Mouse (Mus musculus): ENCODE results near the gene Spata1.

DNA sequence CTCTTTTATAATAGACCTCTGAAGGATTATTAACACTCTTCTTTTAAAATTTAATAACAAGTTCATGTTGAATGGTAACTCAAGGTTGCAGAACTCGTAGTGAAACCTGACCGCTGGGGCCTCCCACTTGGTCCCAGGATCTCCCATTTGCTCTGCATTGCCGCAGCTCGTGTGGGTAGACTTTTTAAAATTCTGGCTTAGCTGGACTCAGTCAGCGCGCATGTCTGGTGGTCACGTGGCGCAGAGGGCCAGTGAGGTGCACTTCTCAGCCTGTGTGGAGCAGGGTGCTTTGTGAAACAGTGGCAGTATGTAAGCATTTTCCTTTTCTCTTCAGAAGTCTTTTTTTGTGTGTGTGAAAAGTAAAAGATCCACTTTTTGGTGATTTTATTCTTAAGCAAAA lies 56.6 kb downstream of the Spata1 start:
- TF ChIP-seq POLR2A (IDR thresholded peaks at IDR 0.05; ENCODE audit: borderline replicate concordance, control insufficient read depth, low read depth, low read length): no peak
- no peak for TF ChIP-seq CTCF (IDR thresholded peaks at IDR 0.05; ENCODE audit: control insufficient read depth, insufficient read depth, low read length)

Data from bone marrow, adult 2 months (tissue).